Mouse (Mus musculus) MEL (cell line): Measurements from ENCODE around the gene Lgr5. TPM values are rescaled to one million over a fixed set of nuclear protein-coding genes. Genes with fewer than 3 reads are reported as not detected.

ENCODE experiments used
- DNase-seq: peaks from one replicate; pipeline ENCODE4 v3.0.0; 2011; ENCODE audit warnings: low read depth, low spot score
- H3K27ac ChIP-seq: 2 replicates; pipeline ENCODE4 v1.5.1; 2012; ENCODE audit warnings: low read depth, mild to moderate bottlenecking, control low read depth, low read length, moderate library complexity; ENCODE audit not compliant: control insufficient read depth
- H3K27me3 ChIP-seq, 2 experiments: fragments of 150-350 bp in 1 of 2; sonication (generic) in 1 of 2; 2 replicates each; pipeline ENCODE4 v1.6.1; 2012; ENCODE audit warnings: low read length in 2 of 2, mild to moderate bottlenecking in 2 of 2, improper control_type of control experiment in 1 of 2, moderate library complexity in 1 of 2; ENCODE audit not compliant: insufficient read depth in 2 of 2, control insufficient read depth in 1 of 2
- H3K36me3 ChIP-seq, 2 experiments: 2 replicates each; pipeline ENCODE4 v1.6.1; 2012 to 2014; ENCODE audit warnings: low read length in 2 of 2, improper control_type of control experiment in 1 of 2, inconsistent platforms in 1 of 2, mild to moderate bottlenecking in 1 of 2; ENCODE audit not compliant: insufficient read depth in 2 of 2, control insufficient read depth in 1 of 2
- H3K4me1 ChIP-seq, 2 experiments: fragments of 150-350 bp in 1 of 2; sonication (generic) in 1 of 2; 2 replicates each; pipeline ENCODE4 v1.6.1; 2012; ENCODE audit warnings: low read length in 2 of 2, improper control_type of control experiment in 1 of 2, mild to moderate bottlenecking in 1 of 2; ENCODE audit not compliant: insufficient read depth in 2 of 2, control insufficient read depth in 1 of 2
- H3K4me3 ChIP-seq, 2 experiments: fragments of 150-350 bp in 1 of 2; sonication (generic) in 1 of 2; 2 replicates each; pipeline ENCODE4 v1.5.1; 2012; ENCODE audit warnings: low read depth in 2 of 2, low read length in 2 of 2, mild to moderate bottlenecking in 2 of 2, moderate library complexity in 2 of 2, control low read depth in 1 of 2, improper control_type of control experiment in 1 of 2; ENCODE audit not compliant: control insufficient read depth in 1 of 2, insufficient read depth in 1 of 2
- H3K79me2 ChIP-seq: 2 replicates; pipeline ENCODE4 v1.6.1; 2012; ENCODE audit warnings: mild to moderate bottlenecking, low read length, moderate library complexity; ENCODE audit not compliant: control insufficient read depth, poor library complexity, insufficient read depth
- H3K9ac ChIP-seq: 2 replicates; pipeline ENCODE4 v1.6.1; 2012; ENCODE audit warnings: low read depth, mild to moderate bottlenecking, control low read depth, low read length, moderate library complexity; ENCODE audit not compliant: control insufficient read depth, poor library complexity, severe bottlenecking
- H3K9me3 ChIP-seq: fragments of 150-350 bp; sonication (generic); replicated peaks from 2 replicates; pipeline ENCODE4 v1.6.1; 2012; ENCODE audit warnings: mild to moderate bottlenecking, low read length, improper control_type of control experiment, moderate library complexity; ENCODE audit not compliant: insufficient read depth
- CTCF ChIP-seq, 3 experiments: IDR thresholded peaks in 2 of 3; conservative IDR thresholded peaks in 1 of 3; 2 replicates each; pipeline ENCODE4 v1.5.1; 2011 to 2012; ENCODE audit warnings: low read length in 3 of 3, low read depth in 2 of 3, mild to moderate bottlenecking in 2 of 3, improper control_type of control experiment in 1 of 3, inconsistent platforms in 1 of 3, mixed read lengths in 1 of 3, moderate library complexity in 1 of 3; ENCODE audit not compliant: control insufficient read depth in 1 of 3, insufficient read depth in 1 of 3, poor library complexity in 1 of 3, severe bottlenecking in 1 of 3
- E2F4 ChIP-seq: IDR thresholded peaks from 2 replicates; pipeline ENCODE4 v1.6.1; 2011; ENCODE audit warnings: low read depth, low read length, improper control_type of control experiment, borderline replicate concordance
- ELF1 ChIP-seq: IDR thresholded peaks from 2 replicates; pipeline ENCODE4 v1.6.1; 2014; ENCODE audit warnings: low read depth, mild to moderate bottlenecking, inconsistent platforms, low read length, improper control_type of control experiment, moderate library complexity
- EP300 ChIP-seq, 2 experiments: IDR thresholded peaks; 2 replicates each; pipeline ENCODE4 v1.6.1; 2011; ENCODE audit warnings: improper control_type of control experiment in 2 of 2, low read length in 2 of 2, low read depth in 1 of 2, mild to moderate bottlenecking in 1 of 2
- ETS1 ChIP-seq: IDR thresholded peaks from 2 replicates; pipeline ENCODE4 v1.6.1; 2012; ENCODE audit warnings: low read depth, mild to moderate bottlenecking, inconsistent platforms, low read length, improper control_type of control experiment, moderate library complexity
- GABPA ChIP-seq: IDR thresholded peaks from 2 replicates; pipeline ENCODE4 v1.6.1; 2012; ENCODE audit warnings: low read depth, mild to moderate bottlenecking, inconsistent platforms, low read length, improper control_type of control experiment, moderate library complexity
- GATA1 ChIP-seq: IDR thresholded peaks from 2 replicates; pipeline ENCODE4 v1.6.1; 2011; ENCODE audit warnings: low read depth, low read length, improper control_type of control experiment
- MAX ChIP-seq: IDR thresholded peaks from 2 replicates; pipeline ENCODE4 v1.6.1; 2011; ENCODE audit warnings: low read length, improper control_type of control experiment
- MAZ ChIP-seq: IDR thresholded peaks from 2 replicates; pipeline ENCODE4 v1.6.1; 2012; ENCODE audit warnings: low read depth, mild to moderate bottlenecking, inconsistent platforms, low read length, improper control_type of control experiment
- MYB ChIP-seq: IDR thresholded peaks from 2 replicates; pipeline ENCODE4 v1.6.1; 2011; ENCODE audit warnings: mild to moderate bottlenecking, low read depth, low read length, improper control_type of control experiment
- NRF1 ChIP-seq: IDR thresholded peaks from 2 replicates; pipeline ENCODE4 v1.6.1; 2014; ENCODE audit warnings: low read depth, mild to moderate bottlenecking, inconsistent platforms, low read length, improper control_type of control experiment, moderate library complexity; ENCODE audit not compliant: poor library complexity, insufficient read depth, severe bottlenecking
- POLR2AphosphoS5 ChIP-seq: IDR thresholded peaks from 2 replicates; pipeline ENCODE4 v1.6.1; 2012; ENCODE audit warnings: low read depth, borderline replicate concordance, mild to moderate bottlenecking, inconsistent platforms, low read length, moderate library complexity, mixed read lengths
- RAD21 ChIP-seq: IDR thresholded peaks from 2 replicates; pipeline ENCODE4 v1.6.1; 2011; ENCODE audit warnings: mild to moderate bottlenecking, low read depth, low read length, improper control_type of control experiment
- TAL1 ChIP-seq: IDR thresholded peaks from 2 replicates; pipeline ENCODE4 v1.6.1; 2012; ENCODE audit warnings: mild to moderate bottlenecking, inconsistent platforms, low read length, moderate library complexity, mixed read lengths
- USF2 ChIP-seq, 2 experiments: IDR thresholded peaks; 2 replicates each; pipeline ENCODE4 v1.6.1; 2011 to 2012; ENCODE audit warnings: improper control_type of control experiment in 2 of 2, low read length in 2 of 2, borderline replicate concordance in 1 of 2, inconsistent platforms in 1 of 2, low read depth in 1 of 2, mild to moderate bottlenecking in 1 of 2; ENCODE audit not compliant: insufficient read depth in 1 of 2
- ZKSCAN1 ChIP-seq: IDR thresholded peaks from 2 replicates; pipeline ENCODE4 v1.6.1; 2012; ENCODE audit warnings: low read depth, mild to moderate bottlenecking, inconsistent platforms, low read length, improper control_type of control experiment, moderate library complexity
- ZMIZ1 ChIP-seq: IDR thresholded peaks from 2 replicates; pipeline ENCODE4 v1.6.1; 2012; ENCODE audit warnings: low read depth, mild to moderate bottlenecking, inconsistent platforms, low read length, improper control_type of control experiment, moderate library complexity
- ZNF384 ChIP-seq: IDR thresholded peaks from 2 replicates; pipeline ENCODE4 v1.6.1; 2012; ENCODE audit warnings: low read depth, mild to moderate bottlenecking, inconsistent platforms, low read length, improper control_type of control experiment
- polyA plus RNA-seq, 2 experiments: library from polyadenylated mRNA; stranded (reverse) in 1 of 2; unstranded in 1 of 2; fragments of >175 nt in 1 of 2; fragments of >200 nt in 1 of 2; gene quantifications; 2 replicates each; pipeline versions ENCODE4 v1.2.1 to v1.2.4; 2012; ENCODE audit warnings: low replicate concordance in 2 of 2, low read depth in 1 of 2; ENCODE audit not compliant: insufficient read length in 2 of 2, insufficient read depth in 1 of 2, missing spikeins in 1 of 2
- total RNA-seq: library from RNA; depleted of rRNA; stranded (reverse); fragments of 300-350 nt; gene quantifications from 2 replicates; pipeline ENCODE4 v1.2.3, GENCODE M21; 2012

The Lgr5 gene
- total and polyA plus RNA-seq, 3 experiments: not detected

GRCm38 (mm10) chr10:115468632-115469031 lies 118.9 kb downstream of the Lgr5 start:
- no peak for DNase-seq
- H3K9ac ChIP-seq: no peak overlapping the region
- TF ChIP-seq E2F4: no peak
- no peak for TF ChIP-seq EP300 (IDR thresholded peaks at IDR 0.05; ENCODE audit: low read depth in 1 of 2, low read length in 2 of 2)
- TF ChIP-seq ZMIZ1: no peak
- no peaks in the 10 kb centered on the region for H3K79me2 ChIP-seq
- H3K4me3 ChIP-seq: no peak overlapping the region
- H3K4me1 ChIP-seq: no peaks in the 10 kb centered on the region
- H3K27ac ChIP-seq: no peak overlapping the region
- no peaks in the 10 kb centered on the region for H3K9me3 ChIP-seq
- H3K36me3 ChIP-seq: no peaks in the 10 kb centered on the region
- H3K27me3 ChIP-seq: no peaks in the 10 kb centered on the region

- Histone ChIP-seq H3K79me2 (no peaks in the 10 kb centered on the region), H3K36me3 (no peaks in the 10 kb centered on the region), H3K27ac (no peak overlapping the region), H3K9me3 (no peaks in the 10 kb centered on the region), H3K4me3 (no peak overlapping the region), H3K9ac (no peak overlapping the region), H3K4me1 (no peaks in the 10 kb centered on the region), H3K27me3 (no peaks in the 10 kb centered on the region)
- no peak for DNase-seq
- TF ChIP-seq RAD21 (no peak), ZKSCAN1 (no peak)
Observed at GRCm38 (mm10) chr10:115467985-115468384, 119.6 kb downstream of the Lgr5 start.

- no peak overlapping the region for H3K4me3 ChIP-seq
- no peaks in the 10 kb centered on the region for H3K27me3 ChIP-seq
- no peak for DNase-seq
- no peaks in the 10 kb centered on the region for H3K4me1 ChIP-seq
- no peak overlapping the region for H3K27ac ChIP-seq
- no peaks in the 10 kb centered on the region for H3K79me2 ChIP-seq
- H3K9ac ChIP-seq: no peak overlapping the region
- H3K9me3 ChIP-seq: no peaks in the 10 kb centered on the region
- no peaks in the 10 kb centered on the region for H3K36me3 ChIP-seq
- TF ChIP-seq NRF1 (no peak), ZMIZ1 (no peak), MAX (no peak), MAZ (no peak), TAL1 (no peak), CTCF (IDR thresholded peaks at IDR 0.05 in 2 of 3, conservative IDR thresholded peaks at IDR 0.05 in 1 of 3; ENCODE audit: control insufficient read depth in 1 of 3, insufficient read depth in 1 of 3, low read depth in 2 of 3, low read length in 3 of 3, poor library complexity in 1 of 3, severe bottlenecking in 1 of 3) (no peak), MYB (no peak), GATA1 (no peak), USF2 (IDR thresholded peaks at IDR 0.05; ENCODE audit: borderline replicate concordance in 1 of 2, insufficient read depth in 1 of 2, low read depth in 1 of 2, low read length in 2 of 2) (no peak), POLR2AphosphoS5 (no peak), ELF1 (no peak), GABPA (no peak), ETS1 (no peak), ZNF384 (no peak)
Observed at GRCm38 (mm10) chr10:115465778-115466177, 121.8 kb downstream of the Lgr5 start.
